Mouse (Mus musculus): ENCODE results near the gene Vmn2r111. TPM values are rescaled to one million over a fixed set of nuclear protein-coding genes. Genes with fewer than 3 reads are reported as not detected.
"Not testable (repeated sequence)": the region's sequence is repeated elsewhere in the genome, so short reads cannot be mapped to it uniquely, and the experiment has no call there.

Gene Vmn2r111
- not detected in 2 replicates for polyA plus RNA-seq (2015; fragmentation: Nextera tagmentation; extraction: Ambion mirVana)

DNA sequence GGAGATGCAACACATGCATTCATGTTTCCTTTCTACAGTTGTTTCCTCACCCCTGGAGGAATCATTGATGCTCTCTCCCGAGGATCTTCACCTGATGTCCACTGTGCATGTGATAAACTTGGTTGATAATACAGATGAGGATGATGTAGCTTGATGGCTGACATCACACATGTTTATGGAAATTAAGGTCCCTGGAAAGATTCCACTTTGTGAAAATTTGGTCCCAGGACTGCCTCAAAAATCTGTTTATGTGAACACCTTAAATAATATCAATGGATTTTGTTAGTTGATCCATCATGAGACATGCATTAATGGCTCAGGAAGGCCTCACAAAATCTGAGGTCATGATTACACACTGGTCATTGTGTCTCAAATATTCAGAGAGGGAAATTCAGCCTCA, at the start of gene Vmn2r111:
TSS of gene Vmn2r111 (minus strand) at position 101 of the 400 bp plus-strand sequence.
- H3K36me3 ChIP-seq (replicated peaks); H3K4me2 ChIP-seq; ATAC-seq (replicated peaks); H3K9me3 ChIP-seq; H3K4me1 ChIP-seq; H3K27ac ChIP-seq; H3K4me3 ChIP-seq; H3K9ac ChIP-seq; H3K27me3 ChIP-seq (replicated peaks): not testable (repeated sequence)
- 48% methylated on average over 1 of the region's 1 CpGs for WGBS

- H3K4me3 ChIP-seq; ATAC-seq (replicated peaks); H3K27ac ChIP-seq; H3K9ac ChIP-seq; H3K4me2 ChIP-seq; H3K27me3 ChIP-seq (replicated peaks); H3K4me1 ChIP-seq; H3K36me3 ChIP-seq (replicated peaks); H3K9me3 ChIP-seq: not testable (repeated sequence)
These were observed 27.4 kb upstream of the Vmn2r111 start, which contains the start of gene Vmn2r112 for GRCm38 (mm10) chr17:22600651-22601050. TSS of gene Vmn2r112 (plus strand) at chr17:22600951.

GRCm38 (mm10) chr17:22520467-22520866, 52.8 kb downstream of the Vmn2r111 start:
- 85% methylated on average over 7 of the region's 7 CpGs for WGBS
- not testable (repeated sequence) for H3K27ac ChIP-seq; H3K9ac ChIP-seq; H3K4me2 ChIP-seq; H3K9me3 ChIP-seq; H3K27me3 ChIP-seq (replicated peaks); H3K4me1 ChIP-seq; ATAC-seq (replicated peaks); H3K4me3 ChIP-seq; H3K36me3 ChIP-seq (replicated peaks)

GRCm38 (mm10) chr17:22520037-22520436, 53.2 kb downstream of the Vmn2r111 start:
- 67% methylated on average over 3 of the region's 3 CpGs for WGBS
- H3K4me3 ChIP-seq; H3K9me3 ChIP-seq; H3K4me2 ChIP-seq; ATAC-seq (replicated peaks); H3K27me3 ChIP-seq (replicated peaks); H3K36me3 ChIP-seq (replicated peaks); H3K27ac ChIP-seq; H3K9ac ChIP-seq; H3K4me1 ChIP-seq: not testable (repeated sequence)

GRCm38 (mm10) chr17:22497120-22497519, 76.2 kb downstream of the Vmn2r111 start:
- H3K4me1 ChIP-seq: no peaks in the 10 kb centered on the region
- H3K4me3 ChIP-seq: no peak overlapping the region
- H3K27me3 ChIP-seq (replicated peaks): no peaks in the 10 kb centered on the region
- WGBS: 72% methylated on average over 4 of the region's 4 CpGs
- no peak for ATAC-seq (replicated peaks)
- no peaks in the 10 kb centered on the region for H3K36me3 ChIP-seq (replicated peaks)
- H3K27ac ChIP-seq: no peak overlapping the region
- no peak overlapping the region for H3K9ac ChIP-seq
- H3K4me2 ChIP-seq: no peak overlapping the region
- no peaks in the 10 kb centered on the region for H3K9me3 ChIP-seq

Other genes with a start within 250 kb of the Vmn2r111 start
- gene Zfp944, start 212.1 kb downstream of the Vmn2r111 start, polyA plus RNA-seq (2015; fragmentation: Nextera tagmentation; extraction: Ambion mirVana): 12.2 and 12.6 TPM in 2 replicates
- gene Zfp758, start 212.0 kb downstream of the Vmn2r111 start, polyA plus RNA-seq (2015; fragmentation: Nextera tagmentation; extraction: Ambion mirVana): 9.7 and 10.9 TPM in 2 replicates
- 32.0 and 35.2 TPM in 2 replicates for gene Zfp946, start 149.3 kb downstream of the Vmn2r111 start, polyA plus RNA-seq (2015; fragmentation: Nextera tagmentation; extraction: Ambion mirVana)
- not detected in 2 replicates for gene Vmn2r112, start 27.5 kb upstream of the Vmn2r111 start, polyA plus RNA-seq (2015; fragmentation: Nextera tagmentation; extraction: Ambion mirVana)

Data from midbrain, embryonic 15.5 days (tissue).